Mouse (Mus musculus): Measurements from ENCODE around the gene Cyp4v3.

DNA sequence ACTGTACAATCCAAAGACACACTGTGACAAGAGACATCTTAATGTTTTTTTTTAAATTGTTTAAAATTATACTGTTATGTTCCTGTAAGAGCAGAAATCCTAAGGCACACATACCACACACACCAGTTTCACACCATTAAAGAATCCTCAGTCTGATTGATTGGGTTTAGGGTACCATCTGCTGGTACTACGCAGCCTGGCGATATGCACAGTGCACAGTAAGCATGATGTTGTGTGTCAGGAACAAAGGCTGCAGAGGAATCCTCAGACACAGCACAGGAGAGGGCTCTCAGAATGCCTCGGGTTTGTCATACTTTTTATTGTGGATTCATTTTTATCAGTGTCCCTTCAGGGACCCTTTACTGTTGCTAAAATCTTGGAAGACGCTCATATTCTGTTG is 58.7 kb downstream of the Cyp4v3 start:
- TF ChIP-seq POLR2A (IDR thresholded peaks at IDR 0.05; ENCODE audit: low read depth, low read length), result no peak
- TF ChIP-seq CTCF (IDR thresholded peaks at IDR 0.05; ENCODE audit: extremely low read depth, insufficient read depth, insufficient read length, insufficient replicate concordance), result no peak

Data from spleen, adult 2 months (tissue).